Mouse (Mus musculus) olfactory bulb, adult 2 months (tissue): ENCODE measurements around the gene Actn3. TPM values are rescaled to one million over a fixed set of nuclear protein-coding genes. Genes with fewer than 3 reads are reported as not detected.

Experiments
- H3K27ac ChIP-seq: fragments of 200-500 bp; 2 replicates; pipeline ENCODE4 v1.5.1; 2012; ENCODE audit warnings: low read depth, low read length; ENCODE audit not compliant: insufficient read depth
- H3K4me1 ChIP-seq: fragments of 200-500 bp; 2 replicates; pipeline ENCODE4 v1.6.1; 2012; ENCODE audit warnings: low read length; ENCODE audit not compliant: control insufficient read depth, insufficient read depth
- H3K4me3 ChIP-seq: fragments of 200-500 bp; 2 replicates; pipeline ENCODE4 v1.5.1; 2012; ENCODE audit warnings: mild to moderate bottlenecking, low read depth, low read length, moderate library complexity; ENCODE audit not compliant: insufficient read depth
- CTCF ChIP-seq: fragments of 200-500 bp; IDR thresholded peaks from 2 replicates; pipeline ENCODE4 v1.5.1; 2012; ENCODE audit warnings: low read depth, mild to moderate bottlenecking, low read length, moderate library complexity; ENCODE audit not compliant: insufficient read depth
- POLR2A ChIP-seq: fragments of 200-500 bp; IDR thresholded peaks from 2 replicates; pipeline ENCODE4 v1.6.1; 2012; ENCODE audit warnings: mild to moderate bottlenecking, low read depth, low read length, moderate library complexity; ENCODE audit not compliant: insufficient read depth
- WGBS: fragments of 180-500 bp; shearing (Covaris S2); methylation state at CpG from one replicate; pipeline ENCODE4 v1.1.7; 2018; 5-methylcytosine and 5-hydroxymethylcytosine counted together
- polyA plus RNA-seq: library from polyadenylated mRNA; stranded (reverse); fragments of >200 nt; gene quantifications from 2 replicates; pipeline ENCODE4 v1.2.4, GENCODE M21; 2012; ENCODE audit warnings: low replicate concordance; ENCODE audit not compliant: missing spikeins, insufficient read depth, insufficient read length

The Actn3 gene
- not detected in 2 replicates for polyA plus RNA-seq

DNA sequence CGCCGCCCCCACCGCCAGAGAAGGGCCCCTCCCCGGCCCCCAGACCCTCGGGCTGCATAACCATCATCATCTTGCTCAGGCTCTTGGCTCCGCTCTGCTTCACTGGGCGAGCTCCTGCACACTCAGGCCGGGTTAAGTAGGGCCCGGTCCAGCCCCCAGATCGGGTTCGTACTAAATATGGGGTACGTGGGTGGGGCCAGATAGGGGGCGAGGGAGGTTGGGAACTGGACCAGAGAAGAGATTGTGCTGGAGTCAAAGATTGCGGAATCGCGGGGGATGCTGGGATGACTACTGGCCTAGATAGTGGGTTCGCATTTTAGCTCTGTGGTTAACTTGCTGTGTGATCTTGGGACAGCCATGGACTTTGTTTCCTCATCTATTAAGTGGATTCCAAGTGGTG lies at the start of gene Actn3:
TSS of gene Actn3 (minus strand) at position 125 of the 400 bp plus-strand sequence.
- WGBS, result 6% methylated on average over 17 of the region's 17 CpGs
- Histone ChIP-seq H3K4me1 (peaks cover 17% of the 10 kb centered on the region), H3K27ac (no peak within 1 kb of the TSS), H3K4me3 (peak within 1 kb of the TSS; percentile 66)
- TF ChIP-seq POLR2A, result no peak
- no peak for TF ChIP-seq CTCF

DNA sequence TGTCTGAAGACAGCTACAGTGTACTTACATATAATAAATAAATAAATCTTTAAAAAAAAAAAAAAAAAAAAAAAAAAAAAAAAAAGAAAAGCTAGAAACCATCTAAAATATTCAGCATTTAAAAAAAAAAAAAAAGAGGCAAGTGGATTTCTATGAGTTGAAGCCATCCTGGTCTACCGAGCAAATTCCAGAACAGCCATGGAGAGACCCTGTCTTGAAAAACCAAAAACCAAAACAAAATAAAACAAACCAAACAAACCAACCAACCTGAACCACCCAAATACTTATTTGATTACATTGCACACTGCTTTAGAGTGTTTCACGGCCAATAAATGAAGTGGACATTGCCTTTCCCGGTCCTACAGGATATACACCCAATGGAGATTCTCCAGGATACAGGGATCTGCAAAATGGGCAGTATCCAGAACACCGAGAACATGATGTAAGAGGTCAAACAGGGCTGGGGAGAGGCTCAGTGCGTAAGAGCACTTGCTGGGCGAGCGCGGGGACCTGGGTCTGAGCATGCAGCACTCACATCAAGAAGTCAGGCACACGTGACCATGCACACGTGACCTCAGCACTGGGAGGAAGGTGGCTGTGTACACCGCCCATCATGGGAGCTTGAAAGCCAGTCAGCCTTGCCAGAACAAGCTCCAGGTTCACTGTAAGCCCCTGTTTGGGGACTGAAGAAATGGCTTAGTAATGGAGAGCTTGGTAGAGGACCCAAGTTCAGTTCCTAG lies 47.6 kb upstream of the Actn3 start:
- H3K4me3 ChIP-seq, result no peak overlapping the region
- H3K4me1 ChIP-seq, result peaks cover 12% of the 10 kb centered on the region
- no peak overlapping the region for H3K27ac ChIP-seq
- WGBS, result 97% methylated on average over 11 of the region's 11 CpGs
- TF ChIP-seq POLR2A, result no peak
- TF ChIP-seq CTCF, result no peak

GRCm38 (mm10) chr19:4919652-4920051 lies 41.9 kb upstream of the Actn3 start:
- 81% methylated on average over 6 of the region's 6 CpGs for WGBS
- H3K27ac ChIP-seq, result no peak overlapping the region
- no peak for TF ChIP-seq CTCF
- no peak for TF ChIP-seq POLR2A
- no peak overlapping the region for H3K4me3 ChIP-seq
- no peaks in the 10 kb centered on the region for H3K4me1 ChIP-seq

GRCm38 (mm10) chr19:4916827-4917226 lies 39.1 kb upstream of the Actn3 start:
- TF ChIP-seq POLR2A (no peak), CTCF (no peak)
- Histone ChIP-seq H3K27ac (no peak overlapping the region), H3K4me3 (no peak overlapping the region), H3K4me1 (no peaks in the 10 kb centered on the region)
- 91% methylated on average over 10 of the region's 10 CpGs for WGBS

DNA sequence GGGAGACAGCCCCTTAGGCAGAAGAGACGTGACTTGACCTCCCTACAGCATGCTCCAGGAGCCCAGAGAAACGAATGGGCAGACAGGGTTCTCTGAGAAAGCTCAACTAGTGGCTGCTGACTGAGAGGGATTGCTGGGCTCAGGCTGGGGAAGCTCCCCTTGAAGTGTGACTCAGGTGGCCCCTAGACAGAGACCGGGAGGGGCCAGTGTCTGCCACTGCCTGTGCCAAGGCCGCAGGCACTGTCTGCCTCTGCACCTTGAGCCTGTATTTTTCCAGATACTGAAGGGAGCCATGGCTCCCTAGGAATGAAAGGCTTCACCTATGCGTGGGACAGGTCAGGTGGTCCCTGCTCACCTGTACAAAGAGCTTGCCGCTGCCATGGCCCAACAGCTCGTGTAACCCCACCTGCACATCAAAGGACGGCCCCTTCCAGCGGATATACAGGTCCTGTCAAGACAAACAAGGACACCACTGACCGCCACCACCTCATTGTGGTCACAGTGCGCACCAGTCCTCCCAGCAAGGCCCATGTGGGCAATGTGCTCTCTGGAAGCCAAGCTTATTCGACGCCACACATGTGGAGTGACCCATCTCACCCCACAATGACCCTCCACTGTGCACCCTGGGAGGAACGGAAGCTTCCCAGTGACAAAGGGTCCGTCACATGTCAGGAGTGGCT lies 38.4 kb upstream of the Actn3 start:
- 90% methylated on average over 15 of the region's 15 CpGs for WGBS
- Histone ChIP-seq H3K27ac (no peak overlapping the region), H3K4me1 (no peaks in the 10 kb centered on the region), H3K4me3 (no peak overlapping the region)
- TF ChIP-seq CTCF (no peak), POLR2A (no peak)

- Histone ChIP-seq H3K4me3 (no peak overlapping the region), H3K4me1 (no peaks in the 10 kb centered on the region), H3K27ac (no peak overlapping the region)
- TF ChIP-seq POLR2A, result no peak
- no peak for TF ChIP-seq CTCF
- WGBS, result 91% methylated on average over 7 of the region's 7 CpGs
These were observed 31.7 kb upstream of the Actn3 start for GRCm38 (mm10) chr19:4909376-4909775.

DNA sequence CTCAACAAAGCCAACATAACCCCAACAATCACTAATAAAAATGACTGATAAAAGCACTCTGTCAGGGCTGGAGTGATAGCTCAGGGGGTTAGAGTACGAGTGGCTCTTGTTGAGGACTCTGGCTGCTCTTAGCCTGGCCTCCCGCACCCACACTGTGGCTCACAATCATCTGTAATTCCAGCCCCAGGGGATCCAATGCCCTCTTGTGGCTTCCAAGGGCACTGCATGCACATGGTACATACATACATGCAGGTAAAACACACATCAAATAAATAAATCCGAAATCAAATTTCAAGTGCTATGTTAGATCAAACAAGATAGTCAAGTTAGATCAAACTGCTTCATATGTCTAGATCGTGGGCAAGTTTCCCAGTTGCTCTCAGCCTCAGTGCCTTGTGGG lies 30.4 kb upstream of the Actn3 start:
- no peaks in the 10 kb centered on the region for H3K4me1 ChIP-seq
- no peak overlapping the region for H3K4me3 ChIP-seq
- 69% methylated on average over 4 of the region's 4 CpGs for WGBS
- TF ChIP-seq CTCF (no peak), POLR2A (no peak)
- no peak overlapping the region for H3K27ac ChIP-seq

DNA sequence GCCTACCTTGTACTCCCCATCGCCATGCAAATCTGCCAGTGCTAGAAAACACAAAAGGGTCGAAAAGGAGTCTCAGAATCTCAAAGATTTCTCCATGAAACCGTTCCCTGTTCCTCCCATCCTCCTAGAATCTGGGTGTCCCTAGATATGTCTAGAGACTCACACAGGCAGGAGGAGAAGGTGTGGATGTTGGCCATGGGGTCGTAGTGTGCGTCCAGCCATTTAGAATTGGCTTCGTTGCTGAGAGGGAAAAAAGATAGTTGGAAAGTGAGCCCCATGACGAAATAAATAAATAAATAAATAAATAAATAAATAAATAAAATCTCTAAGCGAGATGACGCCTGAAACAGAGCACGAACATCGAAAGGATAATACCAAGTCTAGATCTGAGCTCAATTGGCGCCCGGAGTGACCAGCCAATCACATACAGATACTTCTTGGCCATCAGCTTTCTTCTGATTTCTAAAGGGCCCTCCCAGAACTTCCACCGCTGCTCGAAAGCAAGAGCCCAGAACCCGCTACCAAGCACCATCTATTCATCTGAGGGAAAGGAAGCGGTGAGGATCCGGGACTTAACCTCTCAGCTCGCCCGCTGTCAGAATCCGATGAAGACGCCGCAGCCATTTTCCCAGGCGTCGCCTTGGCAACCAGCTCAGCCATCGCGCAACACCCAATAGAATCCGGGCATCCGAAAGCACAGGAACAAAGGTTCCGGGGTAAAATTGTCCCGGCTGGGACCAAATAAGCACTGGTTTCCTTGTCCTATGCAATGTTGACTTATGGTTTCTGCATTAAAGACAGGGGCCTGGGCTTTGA lies 28.5 kb upstream of the Actn3 start, which contains the start of gene Bbs1:
TSS of gene Bbs1 (minus strand) at position 650 of the 816 bp plus-strand sequence.
- WGBS, result 2% methylated on average over 31 of the region's 31 CpGs
- H3K4me3 ChIP-seq, result peak within 1 kb of the TSS; percentile 85
- TF ChIP-seq CTCF (no peak), POLR2A (peak; percentile 56; the same call in 1 of the 2 replicates)
- H3K4me1 ChIP-seq, result no peaks in the 10 kb centered on the region
- H3K27ac ChIP-seq, result peak within 1 kb of the TSS; percentile 53; the same call in 1 of the 2 replicates

GRCm38 (mm10) chr19:4899888-4900287 lies 22.2 kb upstream of the Actn3 start:
- WGBS, result 83% methylated on average over 3 of the region's 3 CpGs
- Histone ChIP-seq H3K4me1 (no peaks in the 10 kb centered on the region), H3K4me3 (no peak overlapping the region), H3K27ac (no peak overlapping the region)
- TF ChIP-seq POLR2A (no peak), CTCF (no peak)
